8 mouse cellular contexts compared by ENCODE assay signal in genomic region chr3:97964878-97965353, GRCm38 (mm10). TPM values are rescaled to one million over a fixed set of nuclear protein-coding genes. Genes with fewer than 3 reads are reported as not detected.
DNase-seq lines count a peak whose midpoint lies in the region; ATAC-seq lines count a peak whose summit lies in the region.

No protein-coding gene starts in this region.

- peak; percentile 81 for ATAC-seq in megakaryocyte, adult 5-6 weeks (ENCODE audit: poor library complexity, severe bottlenecking)

- intact Hi-C loops in heart, postnatal 25 days (cut with DNase I), result no loop called here
- intact Hi-C loops in heart, postnatal 36 days (cut with DNase I), result no loop called here

- DNase-seq in heart, adult 11 months, result peak; percentile 98
- no peak for DNase-seq in heart, postnatal 25 days (ENCODE audit: low spot score)
- peak; percentile 26 for DNase-seq in urinary bladder, postnatal 14 days (ENCODE audit: low spot score)
- DNase-seq in urinary bladder, postnatal 25 days (ENCODE audit: low spot score), result no peak
- peak; percentile 41 to 42 for DNase-seq in heart, postnatal 36 days
- DNase-seq in cerebellum, adult 9-10 months, result no peak
- DNase-seq in layer of hippocampus, adult 18-20 months (ENCODE audit: low spot score in 2 of 2), result no peak

RNA-seq across cellular contexts. Expression of gene Notch2, which starts 48.4 kb away (rescaled TPM):
- total RNA-seq in heart, postnatal 25 days (2021), result 10 to 100 TPM; 19.3 to 19.5 TPM
- total RNA-seq in heart, postnatal 36 days (2021), result 10 to 100 TPM; 16.7 to 17.8 TPM
- 92.1 and 97.4 TPM in 2 replicates for total RNA-seq in megakaryocyte, adult 5-6 weeks (2015)
- 81.7 and 104 TPM in 2 replicates for total RNA-seq in megakaryocyte, adult 5-6 weeks (2017)
- total RNA-seq in layer of hippocampus, adult 18-20 months (2021), result 10 to 100 TPM; 21.4 to 22.8 TPM

Comparison
In these comparisons a context has a peak if more than half of its experiments do, and no peak if none do; other contexts are left out.
1. DNase-seq: peak in heart, adult 11 months (single experiment), urinary bladder, postnatal 14 days (single experiment) and heart, postnatal 36 days (2 of 2); none in heart, postnatal 25 days (single experiment), urinary bladder, postnatal 25 days (single experiment), cerebellum, adult 9-10 months (single experiment) and layer of hippocampus, adult 18-20 months (0 of 2).